Mouse (Mus musculus): ENCODE measurements around the gene Itgb8. TPM values are rescaled to one million over a fixed set of nuclear protein-coding genes. Genes with fewer than 3 reads are reported as not detected.

Gene Itgb8
- polyA plus RNA-seq, 1 experiment from 2014 or later, result 7.8 TPM

DNA sequence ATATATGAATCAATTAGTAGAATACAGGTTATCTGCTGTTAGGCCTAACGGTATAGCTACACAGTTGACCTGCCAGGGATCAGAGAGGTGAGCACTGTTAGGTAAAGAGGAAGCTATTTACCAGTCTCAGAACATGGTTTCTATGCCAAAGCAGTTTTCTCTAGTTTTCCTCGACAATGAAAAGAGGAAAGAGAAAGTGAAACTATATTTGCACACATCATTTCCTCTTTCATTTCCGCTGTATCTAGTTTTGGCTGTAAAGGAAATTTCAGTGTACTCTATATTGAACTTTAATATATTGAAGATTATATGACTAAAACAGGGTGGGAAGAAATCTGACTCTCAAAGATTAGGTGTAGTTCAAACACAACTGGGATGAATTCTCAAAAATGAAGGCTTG is 81.5 kb downstream of the Itgb8 start:
- ATAC-seq (replicated peaks; ENCODE audit: insufficient number of reproducible peaks, low FRiP score, low TSS enrichment, low read depth) (no peak), DNase-seq (ENCODE audit: low spot score) (no peak)
- Histone ChIP-seq H3K27ac (replicated peaks; ENCODE audit: low read depth, low read length) (no peak overlapping the region), H3K4me3 (ENCODE audit: low read depth, low read length) (no peak overlapping the region), H3K4me2 (ENCODE audit: low read depth, low read length) (no peak overlapping the region), H3K9ac (replicated peaks; ENCODE audit: low read length) (no peak overlapping the region), H3K27me3 (ENCODE audit: control insufficient read depth, insufficient read depth, low read length) (no peaks in the 10 kb centered on the region), H3K9me3 (replicated peaks; ENCODE audit: control insufficient read depth, low read length) (no peaks in the 10 kb centered on the region), H3K4me1 (ENCODE audit: control insufficient read depth, insufficient read depth, low read length) (no peaks in the 10 kb centered on the region), H3K36me3 (replicated peaks; ENCODE audit: control insufficient read depth, insufficient read depth, low read depth, low read length) (no peaks in the 10 kb centered on the region)
- 84% methylated on average over 3 of the region's 3 CpGs for WGBS

DNA sequence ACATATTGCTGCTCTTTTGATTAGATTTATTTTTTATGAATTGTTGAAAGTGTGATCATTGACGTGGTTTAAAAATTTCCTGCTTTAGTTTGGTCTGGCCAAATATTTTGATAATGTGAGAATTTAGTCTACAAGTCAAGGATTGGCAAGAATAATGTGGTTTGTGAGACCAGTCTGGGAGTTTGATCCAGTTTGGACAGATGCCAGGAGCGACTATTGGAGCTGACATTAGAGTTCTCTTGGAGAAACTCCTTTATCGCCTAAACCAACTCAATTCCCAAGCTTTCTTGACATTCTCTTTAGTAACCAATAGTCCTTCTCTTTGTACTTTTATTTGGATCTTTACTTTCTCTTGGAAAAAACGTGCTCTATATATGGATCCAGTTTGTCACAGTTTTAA is 83.0 kb downstream of the Itgb8 start:
- WGBS, result 79% methylated on average over 4 of the region's 4 CpGs
- no peak for ATAC-seq (replicated peaks; ENCODE audit: insufficient number of reproducible peaks, low FRiP score, low TSS enrichment, low read depth)

DNA sequence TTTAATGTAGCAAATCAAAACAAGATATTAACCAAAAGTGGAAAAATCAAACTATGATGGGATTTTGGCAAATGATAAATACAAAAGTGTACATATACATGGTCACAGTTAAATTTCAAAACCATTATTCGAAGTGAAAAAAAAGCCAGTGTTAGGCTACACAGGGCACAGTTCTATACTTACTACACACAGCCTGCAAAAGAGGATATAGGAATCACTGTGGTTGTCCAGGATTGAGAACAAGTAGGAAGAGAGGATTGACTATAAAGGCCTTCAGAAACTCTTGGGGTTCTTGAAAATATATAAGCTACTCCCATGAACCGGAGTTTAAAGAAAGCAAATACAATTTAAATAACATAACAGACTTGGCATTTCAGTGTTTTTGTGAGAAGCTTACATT is 87.6 kb downstream of the Itgb8 start:
- DNase-seq (ENCODE audit: low spot score) (no peak), ATAC-seq (replicated peaks; ENCODE audit: insufficient number of reproducible peaks, low FRiP score, low TSS enrichment, low read depth) (no peak)
- Histone ChIP-seq H3K36me3 (replicated peaks; ENCODE audit: control insufficient read depth, insufficient read depth, low read depth, low read length) (no peaks in the 10 kb centered on the region), H3K4me3 (ENCODE audit: low read depth, low read length) (no peak overlapping the region), H3K4me2 (ENCODE audit: low read depth, low read length) (no peak overlapping the region), H3K9ac (replicated peaks; ENCODE audit: low read length) (no peak overlapping the region), H3K4me1 (ENCODE audit: control insufficient read depth, insufficient read depth, low read length) (no peaks in the 10 kb centered on the region), H3K27me3 (ENCODE audit: control insufficient read depth, insufficient read depth, low read length) (no peaks in the 10 kb centered on the region), H3K27ac (replicated peaks; ENCODE audit: low read depth, low read length) (no peak overlapping the region), H3K9me3 (replicated peaks; ENCODE audit: control insufficient read depth, low read length) (no peaks in the 10 kb centered on the region)
- WGBS, result 92% methylated on average over 2 of the region's 2 CpGs

More for the DNA sequence above, 83.0 kb downstream of the Itgb8 start:
- Histone ChIP-seq H3K4me1 (ENCODE audit: control insufficient read depth, insufficient read depth, low read length) (no peaks in the 10 kb centered on the region), H3K4me2 (ENCODE audit: low read depth, low read length) (no peak overlapping the region), H3K27me3 (ENCODE audit: control insufficient read depth, insufficient read depth, low read length) (no peaks in the 10 kb centered on the region), H3K9ac (replicated peaks; ENCODE audit: low read length) (no peak overlapping the region), H3K36me3 (replicated peaks; ENCODE audit: control insufficient read depth, insufficient read depth, low read depth, low read length) (no peaks in the 10 kb centered on the region), H3K9me3 (replicated peaks; ENCODE audit: control insufficient read depth, low read length) (no peaks in the 10 kb centered on the region), H3K4me3 (ENCODE audit: low read depth, low read length) (no peak overlapping the region), H3K27ac (replicated peaks; ENCODE audit: low read depth, low read length) (no peak overlapping the region)
- no peak for DNase-seq (ENCODE audit: low spot score)

DNA sequence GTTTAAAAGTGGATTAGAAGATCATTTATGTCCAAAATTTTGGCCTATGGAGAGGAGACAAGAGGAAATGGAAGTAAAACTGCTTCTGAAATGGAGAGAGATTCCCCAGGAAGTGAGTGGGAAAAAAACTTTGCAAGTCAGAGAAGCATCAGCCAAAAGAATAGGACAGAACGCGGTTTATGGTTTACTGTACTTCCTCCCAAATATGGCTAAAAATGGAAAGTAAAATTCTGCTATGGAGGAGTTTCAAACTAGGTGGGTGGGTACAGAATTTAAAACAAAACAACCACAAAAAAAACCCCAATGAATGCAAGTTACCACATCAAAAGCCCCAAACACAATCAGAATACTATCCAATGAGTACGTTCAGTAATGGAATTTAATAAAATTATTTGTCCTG is 90.8 kb downstream of the Itgb8 start:
- H3K36me3 ChIP-seq (replicated peaks; ENCODE audit: control insufficient read depth, insufficient read depth, low read depth, low read length), result no peaks in the 10 kb centered on the region
- WGBS, result 81% methylated on average over 3 of the region's 3 CpGs
- no peaks in the 10 kb centered on the region for H3K27me3 ChIP-seq (ENCODE audit: control insufficient read depth, insufficient read depth, low read length)
- no peaks in the 10 kb centered on the region for H3K4me1 ChIP-seq (ENCODE audit: control insufficient read depth, insufficient read depth, low read length)
- no peak overlapping the region for H3K4me2 ChIP-seq (ENCODE audit: low read depth, low read length)
- H3K9ac ChIP-seq (replicated peaks; ENCODE audit: low read length), result no peak overlapping the region
- H3K4me3 ChIP-seq (ENCODE audit: low read depth, low read length), result no peak overlapping the region
- no peak for DNase-seq (ENCODE audit: low spot score)
- no peak for ATAC-seq (replicated peaks; ENCODE audit: insufficient number of reproducible peaks, low FRiP score, low TSS enrichment, low read depth)
- H3K27ac ChIP-seq (replicated peaks; ENCODE audit: low read depth, low read length), result no peak overlapping the region
- H3K9me3 ChIP-seq (replicated peaks; ENCODE audit: control insufficient read depth, low read length), result no peaks in the 10 kb centered on the region

DNA sequence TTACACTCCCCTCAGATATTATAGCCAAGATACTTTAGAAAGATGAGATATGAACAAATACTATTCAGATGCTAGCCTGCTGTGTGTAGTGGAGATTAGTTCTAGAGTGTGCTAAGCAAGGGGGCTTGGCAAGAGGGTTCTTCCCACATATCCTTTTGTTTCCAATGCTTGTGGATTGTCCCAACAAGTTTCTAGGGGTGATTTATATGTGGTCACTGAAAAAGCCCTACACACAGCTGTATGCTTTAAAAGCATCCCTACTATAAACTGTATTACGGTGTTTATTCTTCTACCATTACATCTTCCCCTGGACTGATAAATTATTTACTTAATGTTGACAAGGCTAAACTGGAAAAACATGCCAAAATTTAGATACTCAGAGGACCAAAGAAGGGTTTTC is 92.6 kb downstream of the Itgb8 start:
- Histone ChIP-seq H3K4me1 (ENCODE audit: control insufficient read depth, insufficient read depth, low read length) (no peaks in the 10 kb centered on the region), H3K27me3 (ENCODE audit: control insufficient read depth, insufficient read depth, low read length) (no peaks in the 10 kb centered on the region), H3K36me3 (replicated peaks; ENCODE audit: control insufficient read depth, insufficient read depth, low read depth, low read length) (no peaks in the 10 kb centered on the region), H3K27ac (replicated peaks; ENCODE audit: low read depth, low read length) (no peak overlapping the region), H3K4me2 (ENCODE audit: low read depth, low read length) (no peak overlapping the region), H3K9me3 (replicated peaks; ENCODE audit: control insufficient read depth, low read length) (no peaks in the 10 kb centered on the region), H3K9ac (replicated peaks; ENCODE audit: low read length) (no peak overlapping the region), H3K4me3 (ENCODE audit: low read depth, low read length) (no peak overlapping the region)
- WGBS, result 95% methylated on average over 1 of the region's 1 CpGs
- no peak for ATAC-seq (replicated peaks; ENCODE audit: insufficient number of reproducible peaks, low FRiP score, low TSS enrichment, low read depth)
- no peak for DNase-seq (ENCODE audit: low spot score)

DNA sequence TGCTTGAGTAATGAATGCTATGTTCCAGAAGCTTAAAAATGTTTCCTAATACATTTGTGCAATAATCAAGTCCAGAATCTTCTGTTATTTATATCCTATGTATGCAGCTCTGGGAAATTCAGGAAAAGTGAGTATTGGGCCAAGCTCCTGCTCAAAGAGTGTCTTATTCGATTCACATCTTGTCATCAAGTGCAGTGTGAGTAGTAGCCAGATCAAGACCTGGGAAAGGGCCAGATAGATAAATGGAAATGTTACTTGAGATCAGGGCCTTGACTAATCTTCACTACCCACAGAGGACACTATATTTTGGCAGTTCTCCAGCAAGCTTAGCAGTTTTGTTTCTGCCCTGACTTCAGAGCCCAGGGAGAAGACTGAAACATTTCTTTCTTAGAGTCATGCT is 100.7 kb downstream of the Itgb8 start:
- no peak for DNase-seq (ENCODE audit: low spot score)
- 89% methylated on average over 1 of the region's 1 CpGs for WGBS
- H3K4me3 ChIP-seq (ENCODE audit: low read depth, low read length), result no peak overlapping the region

DNA sequence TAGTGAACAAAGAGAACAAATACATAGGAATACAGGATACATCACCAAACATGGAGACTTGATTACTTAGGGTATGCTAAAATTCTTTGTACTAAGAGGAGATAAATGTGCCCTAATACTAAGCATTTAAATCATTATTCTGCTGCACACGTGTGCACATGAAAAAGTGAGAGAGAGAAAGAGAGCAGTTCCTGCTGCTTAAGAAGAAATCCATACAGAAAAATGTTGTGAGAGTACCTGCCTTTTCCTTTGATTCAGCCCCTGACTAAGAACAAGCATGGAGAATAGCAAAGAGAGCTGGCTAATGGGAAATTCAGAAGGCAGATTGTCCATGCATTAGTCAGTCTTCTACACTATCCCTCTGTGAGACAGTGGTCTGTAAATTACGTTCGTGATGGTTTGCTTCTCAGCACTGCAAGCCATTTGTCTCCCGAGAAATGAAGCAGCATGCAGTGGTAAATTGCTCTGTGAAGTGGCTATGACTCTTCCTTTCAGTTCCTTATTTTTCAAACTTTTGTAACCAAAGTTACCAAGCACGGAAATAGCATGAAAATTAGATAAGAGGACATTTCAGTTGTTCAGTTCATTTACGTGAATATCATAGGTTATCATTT is 125.0 kb downstream of the Itgb8 start:
- Histone ChIP-seq H3K27me3 (ENCODE audit: control insufficient read depth, insufficient read depth, low read length) (no peaks in the 10 kb centered on the region), H3K4me1 (ENCODE audit: control insufficient read depth, insufficient read depth, low read length) (no peaks in the 10 kb centered on the region), H3K9me3 (replicated peaks; ENCODE audit: control insufficient read depth, low read length) (no peaks in the 10 kb centered on the region), H3K9ac (replicated peaks; ENCODE audit: low read length) (no peak overlapping the region), H3K4me2 (ENCODE audit: low read depth, low read length) (no peak overlapping the region), H3K4me3 (ENCODE audit: low read depth, low read length) (no peak overlapping the region), H3K27ac (replicated peaks; ENCODE audit: low read depth, low read length) (no peak overlapping the region), H3K36me3 (replicated peaks; ENCODE audit: control insufficient read depth, insufficient read depth, low read depth, low read length) (no peaks in the 10 kb centered on the region)
- no peak for ATAC-seq (replicated peaks; ENCODE audit: insufficient number of reproducible peaks, low FRiP score, low TSS enrichment, low read depth)
- no peak for DNase-seq (ENCODE audit: low spot score)
- WGBS, result 76% methylated on average over 6 of the region's 6 CpGs

More for the DNA sequence above, 100.7 kb downstream of the Itgb8 start:
- Histone ChIP-seq H3K9me3 (replicated peaks; ENCODE audit: control insufficient read depth, low read length) (no peaks in the 10 kb centered on the region), H3K27ac (replicated peaks; ENCODE audit: low read depth, low read length) (no peak overlapping the region), H3K4me1 (ENCODE audit: control insufficient read depth, insufficient read depth, low read length) (no peaks in the 10 kb centered on the region), H3K4me2 (ENCODE audit: low read depth, low read length) (no peak overlapping the region), H3K9ac (replicated peaks; ENCODE audit: low read length) (no peak overlapping the region), H3K36me3 (replicated peaks; ENCODE audit: control insufficient read depth, insufficient read depth, low read depth, low read length) (no peaks in the 10 kb centered on the region), H3K27me3 (ENCODE audit: control insufficient read depth, insufficient read depth, low read length) (no peaks in the 10 kb centered on the region)
- no peak for ATAC-seq (replicated peaks; ENCODE audit: insufficient number of reproducible peaks, low FRiP score, low TSS enrichment, low read depth)

DNA sequence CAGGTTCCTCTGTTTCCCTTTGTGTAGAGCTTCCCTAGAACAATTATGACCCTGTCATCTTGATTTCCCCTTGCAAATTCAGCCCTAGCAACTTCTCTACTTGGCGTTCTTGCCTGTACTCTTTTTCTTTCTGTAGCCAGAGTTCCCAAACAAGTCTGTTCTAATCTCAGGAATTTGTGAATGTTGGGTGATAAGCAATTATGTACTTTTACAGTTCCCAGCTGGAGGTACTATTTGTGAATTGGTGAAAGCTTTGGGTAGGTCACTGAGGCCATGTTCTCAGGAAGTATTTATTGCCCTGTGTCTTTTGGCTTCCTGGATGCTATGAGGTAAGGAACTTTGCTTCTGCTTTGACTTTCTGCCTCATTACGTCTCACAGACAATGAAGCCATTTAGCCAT is 128.5 kb downstream of the Itgb8 start:
- no peak for DNase-seq (ENCODE audit: low spot score)
- H3K4me2 ChIP-seq (ENCODE audit: low read depth, low read length), result no peak overlapping the region
- no peaks in the 10 kb centered on the region for H3K4me1 ChIP-seq (ENCODE audit: control insufficient read depth, insufficient read depth, low read length)
- H3K9ac ChIP-seq (replicated peaks; ENCODE audit: low read length), result no peak overlapping the region
- ATAC-seq (replicated peaks; ENCODE audit: insufficient number of reproducible peaks, low FRiP score, low TSS enrichment, low read depth), result no peak
- no peaks in the 10 kb centered on the region for H3K36me3 ChIP-seq (replicated peaks; ENCODE audit: control insufficient read depth, insufficient read depth, low read depth, low read length)
- 43% methylated on average over 2 of the region's 2 CpGs for WGBS
- H3K4me3 ChIP-seq (ENCODE audit: low read depth, low read length), result no peak overlapping the region
- H3K27me3 ChIP-seq (ENCODE audit: control insufficient read depth, insufficient read depth, low read length), result no peaks in the 10 kb centered on the region
- H3K9me3 ChIP-seq (replicated peaks; ENCODE audit: control insufficient read depth, low read length), result no peaks in the 10 kb centered on the region
- no peak overlapping the region for H3K27ac ChIP-seq (replicated peaks; ENCODE audit: low read depth, low read length)

All from embryonic facial prominence, embryonic 11.5 days (tissue).